Mouse (Mus musculus) liver, adult (tissue): ENCODE results near the gene Simc1.

Experiments
- GATA4 ChIP-seq: IDR thresholded peaks from 2 replicates; pipeline ENCODE4 v1.6.1; 2014; ENCODE audit warnings: mild to moderate bottlenecking, low read length; ENCODE audit not compliant: insufficient replicate concordance

Gene Simc1

DNA sequence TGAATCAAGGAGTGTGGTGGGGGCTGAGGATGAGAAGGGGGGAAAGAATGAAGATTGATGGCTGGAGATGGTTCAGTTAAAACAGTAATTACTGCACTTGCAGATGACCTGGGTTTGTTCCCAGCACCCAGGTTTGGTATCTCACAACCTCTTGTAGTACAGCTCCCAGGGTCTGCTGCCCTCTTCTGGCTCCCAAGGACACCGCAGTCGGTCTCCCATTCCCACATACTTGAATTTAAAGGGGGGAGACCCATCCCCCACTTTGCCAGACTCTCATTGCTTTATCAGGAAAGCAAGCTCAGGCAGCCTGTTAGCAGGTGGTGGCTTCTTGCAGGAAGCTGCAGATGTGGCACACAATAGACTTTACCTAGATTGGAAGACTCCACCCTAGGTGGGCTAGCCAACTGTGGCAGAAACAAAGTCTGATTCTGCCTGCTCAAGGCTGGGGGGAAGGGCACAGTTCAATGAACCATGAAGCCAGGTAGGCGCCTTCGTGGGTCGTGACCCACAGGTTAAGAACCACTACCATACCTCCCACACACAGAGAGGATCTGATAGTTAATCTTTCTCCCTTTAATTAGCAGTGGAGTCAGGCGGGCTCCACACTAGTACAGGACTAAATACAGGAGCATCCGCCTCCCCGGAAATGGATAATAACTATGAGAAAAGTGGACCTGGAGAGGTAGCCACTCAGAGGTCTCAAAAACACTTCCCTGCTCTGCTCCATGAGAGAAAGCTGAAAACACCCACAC is 62.2 kb downstream of the Simc1 start:
- no peak for TF ChIP-seq GATA4

GRCm38 (mm10) chr13:54568380-54568779 is 64.8 kb downstream of the Simc1 start:
- TF ChIP-seq GATA4: no peak

DNA sequence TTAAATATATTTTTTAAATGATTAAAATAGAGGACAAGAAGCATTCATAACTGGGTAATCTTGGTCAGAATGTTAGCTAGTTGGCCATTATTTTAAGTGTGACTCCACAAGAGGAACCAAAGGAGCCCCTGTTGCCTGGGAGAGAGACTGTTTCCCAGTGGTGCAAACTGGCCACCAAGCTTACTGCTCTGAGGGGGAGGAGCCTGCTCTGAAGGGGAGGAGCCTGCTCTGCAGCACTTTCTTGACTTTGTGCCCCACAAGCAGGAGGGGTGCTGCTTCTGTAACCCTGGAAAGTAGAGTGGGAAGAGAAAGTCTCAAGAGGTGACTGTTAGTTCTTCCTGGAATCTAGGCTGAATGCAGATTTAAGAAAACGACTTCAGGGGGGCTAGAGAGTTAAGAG is 65.7 kb downstream of the Simc1 start:
- TF ChIP-seq GATA4: no peak

DNA sequence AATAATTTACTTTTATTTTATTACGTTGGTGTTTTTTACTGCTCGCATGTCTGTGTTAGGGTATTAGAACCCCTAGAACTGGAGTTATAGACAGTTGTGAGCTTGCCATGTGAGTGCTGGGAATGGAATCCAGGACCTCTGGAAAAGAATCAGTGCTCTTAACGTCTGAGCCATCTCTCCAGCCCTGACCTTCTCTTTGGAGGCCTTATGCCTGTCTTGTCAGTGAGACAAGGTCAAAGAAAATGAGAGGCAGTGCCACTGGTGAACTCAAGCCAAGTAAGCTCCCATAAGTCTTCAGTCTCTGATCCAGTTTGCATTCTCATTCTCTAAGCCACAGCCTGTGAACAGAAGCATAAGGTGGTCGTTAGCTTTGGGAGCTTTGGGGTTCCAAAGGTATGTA is 67.2 kb downstream of the Simc1 start:
- TF ChIP-seq GATA4: no peak

- TF ChIP-seq GATA4: no peak
These were observed 68.1 kb downstream of the Simc1 start for GRCm38 (mm10) chr13:54571637-54572036.

DNA sequence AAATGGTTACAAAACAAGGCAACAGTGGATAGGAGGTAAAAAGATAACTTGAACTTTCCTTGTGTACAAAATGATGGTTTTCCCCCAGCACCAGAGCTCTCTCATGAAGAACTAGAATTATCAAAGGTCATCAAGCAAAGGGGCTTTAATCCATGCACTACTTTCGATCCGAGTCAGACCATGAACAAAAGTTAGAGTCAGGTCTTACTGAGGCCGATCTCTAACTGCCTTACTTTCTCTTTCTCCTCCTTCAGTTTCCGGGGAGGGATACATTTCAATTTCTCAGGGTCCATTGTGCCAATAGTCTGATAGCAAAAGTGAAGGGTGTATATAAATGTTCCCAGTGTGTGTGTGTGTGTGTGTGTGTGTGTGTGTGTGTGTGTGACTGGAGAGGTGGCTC is 69.0 kb downstream of the Simc1 start:
- no peak for TF ChIP-seq GATA4

GRCm38 (mm10) chr13:54574854-54575481 is 71.4 kb downstream of the Simc1 start, which contains the start of gene Arl10:
Gene Arl10, plus strand, starts transcription at chr13:54575015.
- no peak for TF ChIP-seq GATA4

- no peak for TF ChIP-seq GATA4
These were observed 71.9 kb downstream of the Simc1 start for GRCm38 (mm10) chr13:54575489-54575888.

- TF ChIP-seq GATA4: no peak
These were observed 74.3 kb downstream of the Simc1 start for GRCm38 (mm10) chr13:54577652-54578507.

GRCm38 (mm10) chr13:54581385-54581784 is 77.8 kb downstream of the Simc1 start:
- no peak for TF ChIP-seq GATA4

DNA sequence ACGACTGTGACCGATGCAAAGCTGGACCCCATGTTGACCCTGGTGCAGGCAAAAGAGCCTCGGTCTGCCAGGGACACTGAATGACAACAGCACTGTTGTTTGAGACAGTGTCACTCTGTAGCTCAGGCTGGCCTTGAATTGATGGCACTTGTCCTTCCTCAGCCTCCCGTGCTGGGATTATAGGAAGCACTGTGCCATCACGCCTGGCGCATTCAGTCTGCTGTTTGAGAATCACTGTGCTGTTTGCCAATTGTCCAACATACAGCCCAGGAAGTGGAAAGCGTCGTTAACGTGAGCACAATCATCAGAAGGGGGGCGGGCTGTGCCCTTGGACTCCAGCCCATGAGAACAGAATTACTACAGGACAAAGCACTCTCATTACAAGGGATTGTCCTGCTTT is 78.5 kb downstream of the Simc1 start:
- no peak for TF ChIP-seq GATA4

DNA sequence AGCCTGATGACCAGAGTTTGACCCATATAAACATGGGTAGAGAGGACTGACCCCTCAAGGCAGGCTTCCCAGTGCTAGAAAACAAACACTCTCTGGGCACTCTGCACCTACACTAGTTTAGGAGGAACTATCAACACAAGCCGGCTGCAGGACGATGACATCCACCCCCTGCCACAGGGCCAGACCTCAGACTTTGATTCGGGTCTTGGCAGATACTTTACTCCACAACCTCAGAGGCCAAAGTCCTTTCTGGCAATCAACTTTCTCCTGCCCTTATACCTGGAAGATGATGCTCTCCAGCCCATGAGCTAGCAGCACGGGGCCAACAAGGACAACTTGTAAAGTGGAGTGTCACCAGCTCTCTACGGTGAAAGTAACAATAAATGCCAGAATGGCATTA is 79.3 kb downstream of the Simc1 start:
- TF ChIP-seq GATA4: no peak

DNA sequence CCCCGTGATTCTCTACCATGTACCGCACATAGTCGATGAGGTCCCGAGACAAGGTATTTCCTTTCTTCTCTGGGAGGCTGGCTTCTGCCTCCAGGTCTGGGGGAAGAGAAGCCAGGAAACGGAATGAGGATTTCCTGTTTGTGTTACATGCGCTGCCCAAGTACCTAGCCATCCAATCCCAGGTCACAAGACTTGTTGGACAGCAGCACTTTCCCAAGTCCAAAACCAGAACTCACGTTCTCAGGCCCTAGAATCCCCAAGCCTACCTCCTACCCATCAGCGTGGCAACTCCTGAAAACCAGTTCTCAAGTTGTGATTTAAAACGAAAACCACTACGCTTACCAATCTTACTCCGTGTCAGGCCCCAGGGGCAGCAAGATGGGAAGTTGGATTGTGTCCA is 82.3 kb downstream of the Simc1 start:
- no peak for TF ChIP-seq GATA4

DNA sequence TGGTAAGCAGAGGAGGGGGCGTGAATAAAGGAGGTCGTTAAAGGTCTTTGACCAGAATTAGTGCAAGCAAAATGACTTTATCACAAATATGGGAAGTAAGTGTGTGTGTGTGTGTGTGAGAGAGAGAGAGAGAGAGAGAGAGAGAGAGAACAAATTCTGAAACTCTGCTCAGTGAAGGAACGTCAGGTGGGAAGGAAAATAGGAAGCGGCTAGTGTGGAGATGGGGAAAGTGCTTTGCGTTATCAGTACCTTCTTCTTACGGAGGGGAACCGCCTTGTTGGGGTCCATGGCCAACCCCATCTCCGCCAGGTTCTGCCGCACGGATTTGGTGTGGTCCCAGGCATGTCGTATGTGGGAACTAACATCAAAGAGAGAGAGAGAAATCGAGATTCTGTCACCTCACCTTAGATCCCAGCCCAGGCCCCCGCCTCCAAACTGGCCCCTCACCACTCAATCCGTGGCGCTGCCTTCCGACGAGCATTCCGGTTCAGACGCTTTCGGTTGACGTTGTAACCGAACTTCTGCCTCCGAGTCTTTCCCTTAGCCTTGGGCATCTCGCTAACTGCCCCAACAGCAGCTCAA is 85.9 kb downstream of the Simc1 start:
- no peak for TF ChIP-seq GATA4
